Mouse (Mus musculus) megakaryocyte, adult 5-6 weeks (primary cell): ENCODE measurements around the gene Selenoh. TPM values are rescaled to one million over a fixed set of nuclear protein-coding genes. Genes with fewer than 3 reads are reported as not detected.

Source experiments
- ATAC-seq: 2 replicates; pipeline ENCODE4 v1.8.0; 2016; ENCODE audit warnings: mild to moderate bottlenecking, inconsistent platforms; ENCODE audit not compliant: poor library complexity, severe bottlenecking
- total RNA-seq, 2 experiments: library from RNA; stranded (forward) in 1 of 2; stranded (reverse) in 1 of 2; fragments of 153-499, 151-499 nt in 1 of 2; fragments of 221-1000, 200-1000 nt in 1 of 2; gene quantifications; 2 replicates each; pipeline versions ENCODE4 v1.2.3 to v1.2.4; 2015 to 2017

Gene Selenoh
- total RNA-seq (2015) (126 and 155 TPM in 2 replicates), total RNA-seq (2017) (76.2 and 102 TPM in 2 replicates)

GRCm38 (mm10) chr2:84670569-84670933 is at the start of gene Selenoh:
TSS of gene Selenoh (minus strand) at chr2:84670770.
- peak; percentile 87 for ATAC-seq

DNA sequence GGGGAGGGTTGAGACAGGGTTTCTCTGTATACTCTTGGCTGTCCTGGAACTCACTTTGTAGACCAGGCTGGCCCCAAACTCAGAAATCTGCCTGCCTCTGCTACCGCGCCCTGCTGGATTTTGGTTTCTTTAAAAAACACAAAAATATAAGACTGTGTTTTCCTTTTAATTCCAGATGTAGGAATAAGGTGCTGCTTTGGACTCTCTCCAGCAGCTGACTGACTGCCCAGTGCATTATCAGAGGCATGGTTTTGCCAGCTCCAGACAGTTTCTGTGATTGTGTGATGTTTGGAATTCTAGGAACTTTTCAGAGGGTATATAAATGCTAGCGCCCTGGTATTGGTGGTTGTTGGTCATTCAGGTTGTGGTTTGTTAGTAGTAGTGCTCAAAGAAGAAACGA is 46.8 kb upstream of the Selenoh start:
- no peak for ATAC-seq

DNA sequence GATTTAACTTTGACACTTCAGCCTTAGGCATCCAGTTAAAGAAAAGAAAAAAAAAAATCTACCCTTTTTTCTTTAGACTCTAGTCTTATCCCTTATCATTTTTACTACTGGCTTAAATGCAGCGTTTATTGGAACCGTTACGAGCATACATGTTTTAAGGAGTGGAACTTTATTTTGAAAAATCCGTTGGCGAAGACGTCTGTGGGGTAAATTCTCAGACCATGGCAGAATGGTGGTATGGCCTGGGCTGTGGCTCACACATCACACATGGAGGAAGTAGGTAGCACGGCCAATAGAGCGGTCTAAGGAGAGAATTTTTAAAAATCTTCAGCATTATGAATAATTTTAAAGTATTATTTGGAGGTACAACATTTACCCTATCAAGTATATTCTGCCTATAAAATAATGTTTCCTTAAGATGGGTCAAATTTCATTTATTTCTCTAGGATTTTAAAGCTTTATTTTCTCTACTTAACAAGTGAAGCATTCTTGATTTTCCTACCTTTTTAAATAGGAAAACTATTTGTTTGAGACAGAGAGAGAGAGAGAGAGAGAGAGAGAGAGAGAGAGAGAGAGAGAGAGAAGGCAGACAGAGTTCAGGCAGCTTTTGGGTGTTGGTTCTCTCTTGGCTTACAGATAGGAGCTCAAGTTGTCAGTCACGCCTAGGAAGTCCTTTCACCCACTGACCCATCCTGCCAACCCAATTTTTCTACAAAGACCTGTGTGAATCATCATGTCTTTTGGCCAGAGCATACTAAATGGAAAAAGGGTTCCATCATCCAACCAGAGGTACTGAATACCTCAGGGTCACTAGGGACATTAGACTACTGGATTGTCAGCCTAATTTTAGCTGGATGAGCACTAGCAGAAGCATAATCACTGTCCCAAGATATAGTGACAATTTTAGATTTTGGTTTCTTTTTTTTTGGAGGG is 46.1 kb upstream of the Selenoh start:
- ATAC-seq = no peak

DNA sequence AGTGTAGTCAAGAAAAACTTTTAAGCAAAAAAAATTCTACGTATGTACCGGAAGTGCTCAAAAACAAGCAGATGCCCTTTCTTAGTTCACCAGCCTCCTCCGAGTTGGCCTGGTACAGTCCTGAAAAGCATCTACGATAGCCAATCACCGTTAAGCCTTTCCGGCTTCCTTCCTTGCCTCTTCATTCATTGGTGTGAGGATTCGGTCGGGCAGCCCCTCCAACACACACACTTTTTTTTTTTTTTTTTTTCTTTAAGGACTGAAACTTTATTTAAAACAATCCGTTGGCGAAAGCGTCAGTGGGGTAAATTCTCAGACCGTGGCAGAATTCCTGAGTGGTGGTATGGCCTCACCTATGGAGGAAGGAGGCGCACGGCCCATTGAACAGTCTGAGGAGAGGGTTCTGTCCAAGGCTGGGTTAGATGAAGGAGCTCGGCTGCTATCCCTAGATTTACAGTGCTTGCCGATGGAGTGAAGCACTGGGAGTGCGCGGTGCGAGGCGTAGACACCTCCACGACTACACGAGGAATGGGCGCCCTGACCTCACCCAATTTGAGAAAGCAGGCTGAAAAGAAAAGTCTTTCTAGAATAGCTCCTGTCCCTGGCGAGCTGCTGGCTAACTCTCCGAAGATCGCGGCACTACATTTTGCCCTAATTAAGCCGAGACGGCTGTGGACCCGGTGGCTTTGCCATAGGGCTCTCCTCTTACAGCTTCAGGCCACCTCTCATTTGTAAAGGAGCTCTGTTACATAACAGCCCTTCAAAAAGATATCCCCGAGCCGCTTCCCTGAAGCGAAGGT is 45.2 kb upstream of the Selenoh start:
- peak; percentile 79 for ATAC-seq

- ATAC-seq = peak; percentile 83
These were observed 44.4 kb upstream of the Selenoh start, which contains the start of gene Zdhhc5 for GRCm38 (mm10) chr2:84714811-84715561. TSS of gene Zdhhc5 (minus strand) at chr2:84715180.

DNA sequence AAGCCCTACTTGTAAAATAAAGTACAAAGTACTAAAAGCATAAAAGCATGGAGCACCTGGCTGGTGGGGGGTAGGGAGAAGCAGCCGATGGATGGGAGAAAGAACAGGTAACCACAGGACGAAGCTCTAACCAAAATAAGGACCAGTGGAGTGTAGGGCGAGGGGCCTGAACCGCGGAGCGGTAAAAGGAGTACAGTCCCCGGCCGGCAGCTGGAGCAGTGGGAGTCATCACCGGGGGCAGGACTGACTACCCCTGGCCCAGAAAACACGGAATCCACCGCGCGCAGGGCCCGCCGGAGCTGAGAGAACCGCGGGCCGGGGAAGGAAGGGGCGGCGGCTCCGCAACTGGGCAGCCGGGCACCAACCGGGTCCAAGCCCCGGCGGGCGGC is 43.8 kb upstream of the Selenoh start:
- ATAC-seq = peak; percentile 0

GRCm38 (mm10) chr2:84711898-84712297 is 41.3 kb upstream of the Selenoh start:
- ATAC-seq = no peak

DNA sequence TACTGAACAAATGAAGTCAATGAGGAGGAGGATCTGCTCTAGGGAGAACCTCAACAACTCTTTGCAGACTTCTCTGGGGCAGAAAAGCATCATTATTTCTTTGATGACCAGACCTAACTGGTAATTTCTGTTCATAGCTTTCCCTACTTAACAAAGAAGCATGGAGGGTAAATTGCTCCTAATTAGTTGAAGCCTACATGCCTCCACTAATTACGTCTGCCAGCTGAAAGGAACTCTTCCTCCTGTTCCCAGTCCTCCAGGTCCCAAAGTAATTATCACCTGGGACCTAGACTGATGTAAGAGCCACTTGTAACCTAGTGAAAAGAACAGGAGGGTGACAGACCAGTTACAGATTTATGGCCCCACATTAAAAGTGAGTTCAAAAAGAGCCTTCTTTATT is 37.0 kb upstream of the Selenoh start:
- ATAC-seq = no peak

- ATAC-seq = peak; percentile 73
These were observed 34.7 kb upstream of the Selenoh start for GRCm38 (mm10) chr2:84705295-84705694.

GRCm38 (mm10) chr2:84704329-84704728 is 33.8 kb upstream of the Selenoh start:
- no peak for ATAC-seq

DNA sequence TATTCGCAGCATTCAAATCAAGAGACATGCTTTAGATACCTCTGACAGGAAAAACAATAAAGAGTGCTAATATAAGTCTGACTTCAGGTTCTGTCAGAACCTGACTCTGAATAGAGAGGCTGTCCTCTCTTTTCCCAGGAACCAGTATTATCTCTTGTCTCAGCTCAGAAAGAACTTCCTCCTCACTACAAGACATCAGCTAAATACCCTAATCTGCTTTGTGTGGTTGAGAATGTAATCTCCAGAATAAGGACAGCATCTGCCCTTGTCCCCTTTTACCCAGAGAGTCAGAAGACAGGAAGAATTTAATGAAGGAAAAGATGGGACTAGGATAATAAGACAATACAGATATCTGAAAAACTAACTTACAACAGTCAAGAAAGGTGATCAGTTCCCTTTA is 32.9 kb upstream of the Selenoh start:
- no peak for ATAC-seq

GRCm38 (mm10) chr2:84695007-84695695 is 24.6 kb upstream of the Selenoh start:
- no peak for ATAC-seq

DNA sequence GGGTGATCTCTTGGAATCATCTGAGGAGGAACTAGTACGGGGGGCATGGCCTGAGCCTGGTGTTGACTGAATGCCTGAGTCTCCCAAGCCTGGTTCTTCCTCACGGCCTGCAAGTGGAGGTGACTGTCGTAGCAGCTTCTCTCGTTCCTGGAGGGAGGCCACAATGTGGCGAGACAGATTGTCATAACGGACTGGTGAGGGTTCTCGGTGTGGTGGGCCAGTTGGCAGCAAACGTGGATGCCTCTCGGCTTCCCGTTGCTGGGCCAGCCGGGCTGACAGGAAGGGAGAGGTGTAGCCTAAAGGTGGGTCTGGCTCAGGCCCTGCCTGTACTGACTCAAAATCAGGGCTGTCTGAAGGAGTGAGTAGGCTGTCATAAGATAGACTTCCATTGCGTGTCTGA is 19.5 kb upstream of the Selenoh start:
- ATAC-seq = no peak

DNA sequence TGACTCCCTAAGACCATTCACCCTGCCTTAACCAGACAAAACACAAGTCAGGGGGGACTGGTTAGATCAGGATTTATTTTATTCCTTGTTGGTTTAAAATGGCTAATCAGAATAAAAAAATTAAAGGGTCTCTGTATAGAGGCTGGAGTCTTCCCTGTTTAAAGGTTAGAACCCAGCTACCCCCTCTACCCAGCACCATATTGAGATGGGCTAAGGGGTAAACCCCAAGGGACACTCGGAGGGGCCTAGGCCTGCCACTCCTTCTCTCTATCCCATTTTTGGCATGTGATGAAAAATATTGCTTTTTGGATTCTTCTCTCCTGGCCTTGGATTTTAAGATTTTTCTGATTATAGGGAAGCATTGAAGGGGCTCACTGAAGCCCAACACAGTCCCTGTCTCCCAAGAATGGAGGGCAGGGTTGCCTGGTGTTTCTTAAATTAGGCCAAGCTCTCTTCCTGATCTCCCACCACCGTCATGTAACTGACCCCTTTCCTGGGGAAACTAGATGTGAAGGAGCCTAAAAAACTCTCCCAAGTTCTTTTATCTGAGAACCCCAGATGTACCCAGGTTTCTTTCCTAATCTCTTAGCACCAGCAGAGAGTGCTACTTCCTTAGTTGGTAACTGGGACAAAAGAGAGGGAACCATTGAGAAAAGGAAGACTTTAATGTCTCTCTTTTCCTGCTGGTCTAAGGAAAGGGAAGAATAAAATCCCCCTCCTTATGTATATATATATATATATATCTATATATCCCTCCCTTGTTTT is 17.7 kb upstream of the Selenoh start:
- no peak for ATAC-seq

DNA sequence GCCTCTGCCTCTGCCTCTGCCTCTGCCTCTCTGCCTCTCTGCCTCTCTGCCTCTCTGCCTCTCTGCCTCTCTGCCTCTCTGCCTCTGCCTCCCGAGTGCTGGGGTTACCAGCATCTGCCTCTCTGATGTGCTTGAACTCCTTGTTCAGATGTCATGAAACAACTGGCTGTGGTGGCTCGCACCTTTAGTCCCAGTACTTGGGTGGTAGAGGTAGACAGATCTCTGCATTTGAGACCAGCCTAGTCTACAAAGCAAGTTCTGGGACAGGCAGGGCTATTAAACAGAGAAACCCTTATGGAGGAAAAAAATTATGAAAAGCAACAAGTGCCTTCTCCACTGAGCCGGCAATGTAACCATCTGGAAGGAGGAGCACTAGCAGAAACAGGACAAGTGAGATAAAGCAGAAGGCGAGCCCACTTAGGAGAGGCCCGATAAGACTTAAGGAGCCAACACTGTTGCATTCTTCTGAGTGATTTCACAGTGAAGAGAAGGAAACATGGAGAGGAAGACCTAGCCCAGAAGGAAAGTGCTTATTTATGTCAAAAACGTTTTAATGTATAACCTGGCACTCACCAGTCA is 12.1 kb upstream of the Selenoh start:
- no peak for ATAC-seq

GRCm38 (mm10) chr2:84679016-84679415 is 8.4 kb upstream of the Selenoh start, which contains the start of gene Tmx2:
TSS of gene Tmx2 (minus strand) at chr2:84679140.
- no peak for ATAC-seq

DNA sequence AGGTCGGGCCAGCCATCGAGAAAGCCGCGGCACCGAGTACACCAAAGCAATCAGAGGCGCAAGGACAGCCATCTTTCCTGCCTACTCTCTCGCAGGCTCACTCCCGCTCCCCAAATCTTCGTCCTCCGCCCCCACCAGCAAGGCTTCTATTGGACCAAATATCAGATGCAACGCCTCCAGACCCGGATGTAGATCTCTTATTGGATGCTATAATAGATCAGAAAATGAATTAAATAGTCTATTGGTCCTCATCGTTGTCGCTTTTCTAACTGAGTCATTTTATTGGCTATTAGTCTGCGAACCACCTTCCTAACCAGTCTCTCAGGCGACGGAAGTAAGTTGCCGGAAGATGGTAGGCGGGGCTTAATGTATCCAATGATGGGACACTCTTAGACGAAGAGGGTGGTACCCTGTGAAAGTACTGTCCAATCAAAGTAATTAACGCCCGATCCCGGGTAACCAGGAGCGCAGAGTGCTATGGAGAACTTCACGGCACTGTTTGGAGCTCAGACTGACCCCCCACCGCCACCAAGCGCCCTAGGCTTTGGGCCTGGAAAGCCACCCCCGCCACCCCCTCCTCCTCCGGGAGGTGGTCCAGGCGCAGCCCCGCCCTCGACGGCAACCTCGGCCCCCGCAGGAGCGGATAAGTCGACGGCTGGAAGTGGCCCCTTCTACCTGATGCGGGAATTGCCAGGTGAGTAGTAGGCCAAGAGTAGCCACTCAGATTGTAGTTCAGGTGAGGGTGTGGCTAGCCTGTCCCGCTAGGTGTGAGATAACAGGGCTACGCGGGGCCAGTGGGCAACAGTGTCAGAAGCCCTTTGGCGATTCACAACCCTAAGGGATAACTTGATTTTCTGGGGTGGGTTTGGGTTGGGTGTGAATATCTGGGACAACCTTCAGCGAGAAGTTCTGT is 7.7 kb upstream of the Selenoh start, which contains the start of the genes Gm28635 and Med19:
TSS of gene Gm28635 (minus strand) at position 74 of the 913 bp plus-strand sequence.
TSS of gene Med19 (plus strand) at position 435 of the 913 bp plus-strand sequence.
- ATAC-seq = peak; percentile 96
